Mouse (Mus musculus) small intestine, adult 2 months (tissue): ENCODE results near the gene Pgd.
"Not testable (repeated sequence)": the region's sequence is repeated elsewhere in the genome, so short reads cannot be mapped to it uniquely, and the experiment has no call there.

Experiments
- CTCF ChIP-seq: fragments of 200-500 bp; IDR thresholded peaks from 2 replicates; pipeline ENCODE4 v1.5.1; 2012; ENCODE audit warnings: low read depth, mild to moderate bottlenecking, control low read depth, inconsistent platforms, low read length, moderate library complexity, mixed read lengths; ENCODE audit not compliant: insufficient replicate concordance, insufficient read length; ENCODE audit errors: extremely low read depth
- POLR2A ChIP-seq: fragments of 200-500 bp; IDR thresholded peaks from 2 replicates; pipeline ENCODE4 v1.6.1; 2012; ENCODE audit warnings: low read depth, mild to moderate bottlenecking, control low read depth, inconsistent platforms, low read length, moderate library complexity

- TF ChIP-seq CTCF, POLR2A: not testable (repeated sequence)
Measured at GRCm38 (mm10) chr4:149211441-149211840, 44.9 kb upstream of the Pgd start.
